Mouse (Mus musculus): Measurements from ENCODE around the gene Mgat3.
A peak's percentile ranks its signal among the peaks of the same experiment; 100 is the strongest.

The Mgat3 gene

GRCm38 (mm10) chr15:80225208-80225607 is 51.7 kb downstream of the Mgat3 start:
- DNase-seq (ENCODE audit: low read depth, low spot score), result peak; percentile 75

DNA sequence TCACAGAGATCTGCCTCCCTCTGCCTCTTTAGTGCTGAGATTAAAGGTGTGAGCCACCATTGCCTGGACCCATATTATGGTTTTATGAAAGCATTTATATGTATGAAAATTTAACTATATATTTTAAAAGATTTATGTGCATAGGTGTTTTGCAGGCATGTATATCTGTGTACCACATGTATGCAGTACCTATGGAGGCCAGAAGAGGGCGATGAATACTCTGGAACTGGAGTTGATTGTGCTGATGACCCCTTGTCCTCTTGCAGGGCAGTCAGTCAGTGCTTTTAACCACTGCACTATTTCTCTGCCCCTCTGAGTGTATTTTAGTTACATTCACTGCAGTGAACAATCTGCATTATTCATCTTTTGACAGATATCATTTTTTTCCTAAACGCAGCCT is 52.3 kb downstream of the Mgat3 start:
- peak; percentile 71 for DNase-seq (ENCODE audit: low read depth, low spot score)

DNA sequence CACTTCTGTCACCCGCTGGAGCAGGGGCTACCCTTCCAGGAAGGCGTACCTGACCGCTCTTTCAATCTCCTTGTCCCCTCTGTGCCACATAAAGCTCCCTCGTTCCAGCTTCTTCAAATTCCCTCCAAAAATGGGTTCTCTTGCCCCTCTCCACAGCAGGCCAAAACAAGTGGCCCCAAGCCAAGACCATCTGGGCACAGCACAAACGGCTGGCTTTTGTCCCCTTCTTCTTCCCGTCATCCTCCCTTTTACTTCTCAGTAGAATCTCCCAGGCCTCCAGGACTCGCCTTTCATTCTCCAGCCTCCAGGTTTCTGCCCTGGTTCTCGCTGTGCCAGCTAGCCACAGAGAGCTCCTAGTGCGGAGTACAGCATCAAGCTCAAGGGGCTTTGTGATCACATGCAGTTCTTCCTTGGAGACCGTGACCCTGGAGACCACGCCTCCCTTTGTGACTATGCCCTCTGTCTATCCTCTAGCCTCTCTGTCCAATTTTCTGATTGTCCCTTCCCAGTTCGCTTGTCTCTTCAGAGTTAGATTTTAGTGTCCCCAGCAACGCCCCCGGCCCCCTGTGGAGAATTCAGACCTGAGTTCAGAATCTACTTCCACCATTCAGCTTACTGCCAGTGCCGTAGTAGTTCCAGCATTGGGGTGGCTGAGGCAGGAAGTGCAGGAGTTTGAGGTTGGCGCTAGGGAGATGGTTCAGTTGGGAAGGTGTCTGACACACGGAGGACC is 54.7 kb downstream of the Mgat3 start:
- DNase-seq (ENCODE audit: low read depth, low spot score), result no peak

GRCm38 (mm10) chr15:80232331-80232730 is 58.8 kb downstream of the Mgat3 start:
- DNase-seq (ENCODE audit: low read depth, low spot score), result no peak

- DNase-seq (ENCODE audit: low read depth, low spot score), result no peak
These were observed 59.5 kb downstream of the Mgat3 start for GRCm38 (mm10) chr15:80233053-80233452.

DNA sequence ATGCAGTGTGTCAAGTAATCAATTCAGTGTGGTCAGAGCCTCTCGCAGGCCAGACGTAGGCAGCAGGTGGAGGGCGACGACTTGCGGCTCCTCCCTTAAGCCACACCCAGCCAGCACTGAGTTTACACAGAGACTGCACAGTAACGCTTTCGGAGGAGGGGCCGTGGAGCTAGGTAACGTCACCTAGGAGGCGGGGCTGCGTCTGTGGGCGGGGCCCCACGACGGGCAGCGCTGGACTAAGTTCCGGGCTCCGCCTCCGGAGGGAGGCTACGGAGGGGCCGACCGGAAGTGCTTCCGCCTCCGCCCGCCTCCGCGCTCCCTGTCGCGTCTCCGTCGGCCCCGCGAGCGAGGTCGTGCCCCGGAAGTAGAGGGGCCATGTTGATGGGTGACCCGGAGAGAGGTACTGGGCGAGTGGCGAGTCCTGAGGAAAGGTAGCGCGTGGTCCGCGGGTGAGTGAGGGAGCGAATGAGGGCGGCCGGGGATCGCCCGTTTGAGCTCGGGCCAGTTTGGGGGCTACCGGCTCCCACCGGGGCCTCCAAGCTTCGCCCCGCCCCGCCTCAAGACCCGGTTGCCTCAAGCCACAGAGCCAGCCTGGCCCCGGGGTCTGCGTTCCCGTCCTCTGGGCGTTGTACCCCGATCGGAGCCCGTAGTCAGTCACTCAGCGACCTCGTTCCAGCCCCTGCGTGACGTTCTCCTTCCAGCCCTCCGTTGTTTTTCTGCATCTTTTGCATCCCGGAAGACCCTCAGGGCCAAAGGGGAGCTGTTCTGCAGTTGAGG is 60.4 kb downstream of the Mgat3 start, which contains the start of gene Mief1:
Mief1 (plus strand) TSS at position 286 of the 777 bp plus-strand sequence.
- DNase-seq (ENCODE audit: low read depth, low spot score), result peak; percentile 99

GRCm38 (mm10) chr15:80235535-80235934 is 62.0 kb downstream of the Mgat3 start, which contains the start of gene AC140267.1:
Gene AC140267.1 (plus strand): TSS chr15:80235835.
- DNase-seq (ENCODE audit: low read depth, low spot score), result no peak

DNA sequence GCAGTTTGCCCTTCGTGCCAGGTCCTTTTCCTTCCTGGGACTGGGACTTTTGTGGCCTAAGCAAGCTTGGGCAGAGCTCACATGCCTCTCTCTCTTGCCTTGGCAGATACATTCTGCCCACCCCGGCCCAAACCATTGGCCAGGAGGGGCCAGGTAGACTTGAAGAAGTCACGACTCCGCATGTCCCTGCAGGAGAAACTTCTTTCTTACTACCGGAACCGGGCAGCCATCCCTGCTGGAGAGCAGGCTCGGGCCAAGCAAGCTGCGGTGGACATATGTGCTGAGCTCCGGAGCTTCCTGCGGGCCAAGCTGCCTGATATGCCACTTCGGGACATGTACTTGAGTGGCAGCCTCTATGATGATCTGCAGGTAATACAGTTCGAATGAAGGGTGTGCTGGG is 74.6 kb downstream of the Mgat3 start:
- DNase-seq (ENCODE audit: low read depth, low spot score), result no peak

DNA sequence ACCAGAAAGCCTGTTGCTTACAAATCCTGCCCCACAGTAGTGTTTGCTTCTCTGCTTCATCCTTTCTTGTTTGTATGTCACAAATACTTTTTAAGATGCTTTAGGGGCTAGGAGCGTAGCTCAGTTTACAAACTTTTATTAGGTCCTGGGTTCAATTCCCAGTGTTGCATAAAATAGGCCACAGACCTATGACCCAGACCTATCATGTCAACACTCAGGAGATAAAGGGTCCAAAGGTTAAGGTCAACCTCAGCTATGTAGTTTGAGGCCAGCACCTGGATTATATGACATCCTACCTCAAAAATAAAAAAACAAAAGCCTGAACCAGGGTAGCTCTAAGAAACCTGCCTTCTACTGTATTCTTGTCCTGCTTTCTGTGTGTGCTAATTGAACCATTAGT is 75.1 kb downstream of the Mgat3 start:
- no peak for DNase-seq (ENCODE audit: low read depth, low spot score)

- no peak for DNase-seq (ENCODE audit: low read depth, low spot score)
These were observed 76.2 kb downstream of the Mgat3 start for GRCm38 (mm10) chr15:80249672-80250071.

GRCm38 (mm10) chr15:80250586-80250985 is 77.1 kb downstream of the Mgat3 start:
- DNase-seq (ENCODE audit: low read depth, low spot score), result no peak

DNA sequence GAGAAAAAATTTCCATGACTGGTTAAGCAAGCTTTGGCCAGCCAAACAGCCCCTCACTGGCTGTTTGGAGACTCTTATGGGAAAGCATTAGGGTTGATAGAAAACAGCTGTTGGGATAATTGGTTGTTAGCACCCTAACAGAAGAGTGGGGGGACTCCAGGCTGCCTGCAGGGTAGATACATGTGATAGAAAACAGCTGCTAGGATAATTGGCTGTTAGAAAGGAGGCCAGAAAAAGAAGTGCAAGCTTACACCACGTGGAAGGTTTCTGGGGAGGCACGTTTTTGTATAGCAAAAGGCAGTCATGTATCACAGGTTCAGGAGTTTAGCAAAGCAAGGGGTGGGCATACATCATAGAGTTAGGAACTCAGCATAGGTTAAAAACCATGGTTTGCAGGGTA is 80.0 kb downstream of the Mgat3 start:
- DNase-seq (ENCODE audit: low read depth, low spot score), result no peak

GRCm38 (mm10) chr15:80254207-80254606 is 80.7 kb downstream of the Mgat3 start:
- DNase-seq (ENCODE audit: low read depth, low spot score), result no peak

- peak; percentile 95 for DNase-seq (ENCODE audit: low read depth, low spot score)
These were observed 81.5 kb downstream of the Mgat3 start, which contains the start of gene Atf4 for GRCm38 (mm10) chr15:80254847-80255645. Gene Atf4 (plus strand): TSS chr15:80255184.

- peak; percentile 62 for DNase-seq (ENCODE audit: low read depth, low spot score)
These were observed 82.2 kb downstream of the Mgat3 start for GRCm38 (mm10) chr15:80255646-80256121.

DNA sequence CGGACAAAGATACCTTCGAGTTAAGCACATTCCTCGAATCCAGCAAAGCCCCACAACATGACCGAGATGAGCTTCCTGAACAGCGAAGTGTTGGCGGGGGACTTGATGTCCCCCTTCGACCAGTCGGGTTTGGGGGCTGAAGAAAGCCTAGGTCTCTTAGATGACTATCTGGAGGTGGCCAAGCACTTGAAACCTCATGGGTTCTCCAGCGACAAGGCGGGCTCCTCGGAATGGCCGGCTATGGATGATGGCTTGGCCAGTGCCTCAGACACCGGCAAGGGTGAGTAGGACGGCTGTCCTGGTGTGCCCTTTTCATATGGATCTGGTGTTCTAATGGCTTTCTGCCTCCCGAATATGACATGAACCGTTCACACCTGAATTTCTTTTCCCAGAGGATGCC is 82.7 kb downstream of the Mgat3 start:
- DNase-seq (ENCODE audit: low read depth, low spot score), result no peak

GRCm38 (mm10) chr15:80256656-80257601 is 83.4 kb downstream of the Mgat3 start:
- no peak for DNase-seq (ENCODE audit: low read depth, low spot score)

DNA sequence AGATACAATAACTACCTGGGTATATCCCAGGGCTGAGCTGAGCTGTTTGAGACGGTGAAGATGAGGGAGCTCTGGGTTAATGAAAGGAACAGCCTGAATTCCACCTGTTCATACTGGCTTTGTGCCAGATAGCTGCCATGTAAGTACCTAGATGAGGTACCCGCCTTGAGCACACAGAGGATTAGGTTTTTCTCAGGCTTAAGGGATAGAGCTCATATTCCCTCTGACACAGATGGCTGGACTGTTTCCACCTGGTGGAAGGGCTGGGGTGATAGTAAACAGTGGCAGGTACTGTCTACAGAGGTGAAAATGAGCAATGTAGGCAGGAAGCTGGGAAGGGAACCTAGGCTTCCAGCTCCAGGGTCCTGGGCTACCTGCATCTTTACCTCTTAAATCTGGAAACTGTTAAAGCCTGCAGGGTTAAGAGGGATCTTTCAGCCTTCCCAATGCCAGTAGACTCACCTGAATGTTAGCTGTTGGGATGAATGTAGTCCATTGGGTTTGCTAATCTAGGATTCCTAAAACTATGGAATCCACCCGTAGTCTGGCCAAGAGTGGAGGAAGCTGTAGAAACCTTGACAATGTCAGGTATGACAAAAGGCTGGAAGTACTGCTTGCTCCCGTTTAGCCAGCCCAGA is 84.2 kb downstream of the Mgat3 start:
- no peak for DNase-seq (ENCODE audit: low read depth, low spot score)

GRCm38 (mm10) chr15:80258240-80259170 is 85.0 kb downstream of the Mgat3 start:
- peak; percentile 73 for DNase-seq (ENCODE audit: low read depth, low spot score)

Measured in c-Kit-negative CD71-positive TER-119-positive erythroid progenitor cells, embryonic 14.5 days (primary cell).